Mouse (Mus musculus) heart, embryonic 15.5 days (tissue): ENCODE data around the gene Aagab. TPM values are rescaled to one million over a fixed set of nuclear protein-coding genes. Genes with fewer than 3 reads are reported as not detected.

ENCODE experiments used
- ATAC-seq: fragments of 200-750 bp; cut with Nextera tagmentation; replicated peaks from 2 replicates; pipeline ENCODE4 v1.8.0; 2017; ENCODE audit warnings: low read depth, moderate TSS enrichment; ENCODE audit not compliant: insufficient number of reproducible peaks, insufficient read depth, low FRiP score
- H3K27ac ChIP-seq: fragments of 300-500 bp; sonication (generic); 2 replicates; pipeline ENCODE4 v1.5.1; 2015; ENCODE audit warnings: mild to moderate bottlenecking, inconsistent platforms
- H3K27me3 ChIP-seq: fragments of 300-500 bp; sonication (generic); 2 replicates; pipeline ENCODE4 v1.6.1; 2015; ENCODE audit warnings: inconsistent platforms
- H3K36me3 ChIP-seq: fragments of 300-500 bp; sonication (generic); 2 replicates; pipeline ENCODE4 v1.6.1; 2015; ENCODE audit warnings: mild to moderate bottlenecking, inconsistent platforms
- H3K4me1 ChIP-seq: fragments of 300-500 bp; sonication (generic); replicated peaks from 2 replicates; pipeline ENCODE4 v1.6.1; 2015; ENCODE audit warnings: inconsistent platforms
- H3K4me2 ChIP-seq: fragments of 300-500 bp; sonication (generic); 2 replicates; pipeline ENCODE4 v1.6.1; 2015; ENCODE audit warnings: inconsistent platforms, mild to moderate bottlenecking, moderate library complexity
- H3K4me3 ChIP-seq: fragments of 300-500 bp; sonication (generic); 2 replicates; pipeline ENCODE4 v1.5.1; 2015; ENCODE audit warnings: mild to moderate bottlenecking, inconsistent platforms
- H3K9ac ChIP-seq: fragments of 300-500 bp; sonication (generic); 2 replicates; pipeline ENCODE4 v1.6.1; 2015; ENCODE audit warnings: mild to moderate bottlenecking, inconsistent platforms
- H3K9me3 ChIP-seq: fragments of 300-500 bp; sonication (generic); replicated peaks from 2 replicates; pipeline ENCODE4 v1.6.1; 2016; ENCODE audit warnings: inconsistent platforms
- WGBS: fragments of 180-500 bp; shearing (Covaris S2); methylation state at CpG from one replicate; pipeline ENCODE4 v1.1.7; 2015; ENCODE audit warnings: mixed read lengths; 5-methylcytosine and 5-hydroxymethylcytosine counted together
- polyA plus RNA-seq: library from polyadenylated mRNA; unstranded; fragments of >200 nt; fragmentation: Nextera tagmentation; extraction: Ambion mirVana; gene quantifications from 2 replicates; pipeline ENCODE4 v1.2.1, GENCODE M21; 2015

Gene Aagab
- polyA plus RNA-seq, 1 experiment from 2014 or later, result 24.7 TPM

DNA sequence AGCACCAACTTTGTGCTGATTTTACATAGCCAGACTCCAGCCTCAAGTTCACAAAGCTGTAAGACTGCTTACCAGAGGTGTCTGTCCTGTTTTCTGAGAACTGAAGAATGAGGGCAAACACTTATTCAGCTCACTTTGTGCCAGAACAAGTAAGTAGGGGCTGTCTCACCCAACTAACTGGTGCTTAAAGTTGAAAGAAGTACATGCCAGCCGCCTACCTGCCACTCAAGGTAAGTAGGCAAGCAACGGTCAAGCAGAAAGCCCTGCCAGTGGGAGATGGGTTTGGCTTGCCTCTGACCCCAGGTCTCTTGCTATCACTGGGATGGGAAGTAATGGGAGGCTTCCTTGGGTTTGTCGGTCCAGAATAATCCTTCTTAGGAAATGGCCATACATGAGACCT lies 25.0 kb upstream of the Aagab start:
- no peak for ATAC-seq
- Histone ChIP-seq H3K4me3 (no peak overlapping the region), H3K9me3 (no peaks in the 10 kb centered on the region), H3K36me3 (no peaks in the 10 kb centered on the region), H3K4me1 (peaks cover 6% of the 10 kb centered on the region; the same call in 1 of the 2 replicates), H3K9ac (no peak overlapping the region), H3K27ac (no peak overlapping the region), H3K27me3 (no peaks in the 10 kb centered on the region), H3K4me2 (no peak overlapping the region)
- WGBS, result 82% methylated on average over 3 of the region's 3 CpGs

DNA sequence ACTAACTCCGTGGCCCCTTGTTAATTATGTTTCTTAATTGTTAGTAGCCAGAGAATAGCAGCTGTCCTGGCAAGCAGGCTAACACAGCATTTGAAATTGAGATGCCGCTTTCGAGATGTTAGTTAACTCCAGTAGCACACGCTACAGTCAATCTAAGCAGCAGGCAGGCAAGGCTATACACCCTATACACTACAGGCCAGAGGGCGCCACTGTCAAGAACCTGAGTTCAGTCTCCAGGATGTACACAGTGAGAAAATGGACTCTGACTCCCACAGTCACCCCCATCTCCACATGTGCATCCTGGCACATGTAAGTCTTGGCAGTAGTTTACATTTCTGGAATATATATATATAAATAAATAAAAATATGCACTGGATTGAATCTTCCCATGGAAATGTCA lies 22.8 kb upstream of the Aagab start:
- WGBS, result 83% methylated on average over 5 of the region's 5 CpGs
- Histone ChIP-seq H3K9me3 (no peaks in the 10 kb centered on the region), H3K27me3 (no peaks in the 10 kb centered on the region), H3K4me2 (no peak overlapping the region), H3K27ac (no peak overlapping the region), H3K36me3 (no peaks in the 10 kb centered on the region), H3K4me1 (peaks cover 6% of the 10 kb centered on the region; the same call in 1 of the 2 replicates), H3K9ac (no peak overlapping the region), H3K4me3 (no peak overlapping the region)
- no peak for ATAC-seq

DNA sequence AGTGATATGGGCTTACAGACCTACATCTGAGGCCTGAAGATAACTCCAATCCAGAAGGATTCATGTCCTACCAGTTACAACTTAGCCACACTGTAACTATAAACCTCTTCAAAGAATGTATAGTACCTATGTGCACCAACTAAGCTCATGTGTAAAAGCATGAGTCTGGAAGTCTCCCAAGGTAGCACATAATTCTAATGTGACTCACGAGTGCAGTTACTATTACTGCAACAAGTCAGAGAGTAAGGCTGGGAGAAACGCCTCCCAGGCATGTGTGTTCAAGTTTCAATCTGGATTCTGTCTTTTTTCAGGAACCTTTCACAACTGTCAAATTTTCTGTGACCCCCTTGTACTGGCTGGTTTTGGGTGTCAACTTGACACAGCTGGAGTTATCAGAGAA lies 22.4 kb upstream of the Aagab start:
- Histone ChIP-seq H3K36me3 (no peaks in the 10 kb centered on the region), H3K4me1 (peaks cover 6% of the 10 kb centered on the region; the same call in 1 of the 2 replicates), H3K27ac (no peak overlapping the region), H3K9me3 (no peaks in the 10 kb centered on the region), H3K27me3 (no peaks in the 10 kb centered on the region), H3K4me2 (no peak overlapping the region), H3K4me3 (no peak overlapping the region), H3K9ac (no peak overlapping the region)
- no peak for ATAC-seq
- WGBS, result 75% methylated on average over 2 of the region's 2 CpGs

DNA sequence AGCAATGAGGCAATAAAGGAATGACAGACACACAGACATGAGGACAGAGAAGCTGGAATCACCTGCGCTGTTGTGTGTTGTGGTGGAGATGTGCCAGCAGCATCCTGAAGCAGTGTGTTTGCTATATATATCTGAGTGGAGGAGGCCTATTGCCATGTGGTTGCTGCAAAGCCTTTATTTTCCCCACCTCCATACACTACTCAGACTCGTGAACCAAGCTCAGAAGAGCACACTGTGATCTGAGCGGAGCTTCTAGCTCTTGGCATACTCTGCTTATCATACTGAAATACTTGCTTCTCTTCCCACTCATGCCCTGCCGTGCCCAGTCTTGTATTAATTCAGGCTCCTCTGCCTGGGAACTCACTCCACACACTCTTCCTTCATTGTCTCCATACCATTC lies 20.7 kb upstream of the Aagab start:
- Histone ChIP-seq H3K36me3 (no peaks in the 10 kb centered on the region), H3K27ac (no peak overlapping the region), H3K4me3 (no peak overlapping the region), H3K9ac (no peak overlapping the region), H3K9me3 (no peaks in the 10 kb centered on the region), H3K4me1 (peaks cover 6% of the 10 kb centered on the region; the same call in 1 of the 2 replicates), H3K4me2 (no peak overlapping the region), H3K27me3 (no peaks in the 10 kb centered on the region)
- ATAC-seq, result no peak
- 47% methylated on average over 4 of the region's 4 CpGs for WGBS

DNA sequence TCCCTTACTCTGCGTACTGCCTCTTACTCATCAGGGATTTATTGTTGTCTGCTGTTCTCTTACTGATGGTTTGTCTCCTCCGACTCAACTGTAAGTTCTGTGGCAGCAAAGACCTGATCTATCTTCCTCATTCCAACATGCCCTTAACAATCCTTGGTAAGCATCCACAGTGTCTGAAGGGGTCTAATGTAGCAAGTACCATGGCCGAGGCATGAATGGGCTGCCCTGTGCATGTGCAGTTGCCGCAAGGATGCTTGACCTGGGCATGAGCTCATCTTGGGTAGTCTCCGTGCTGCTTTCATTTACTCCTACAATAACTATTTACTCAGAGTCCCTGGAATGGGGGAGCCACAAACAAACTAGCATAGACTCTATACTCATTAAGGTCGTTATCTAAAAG lies 17.2 kb upstream of the Aagab start:
- Histone ChIP-seq H3K27me3 (no peaks in the 10 kb centered on the region), H3K4me1 (peaks cover 6% of the 10 kb centered on the region; the same call in 1 of the 2 replicates), H3K27ac (no peak overlapping the region), H3K4me3 (no peak overlapping the region), H3K36me3 (no peaks in the 10 kb centered on the region), H3K9me3 (no peaks in the 10 kb centered on the region), H3K9ac (no peak overlapping the region), H3K4me2 (no peak overlapping the region)
- 86% methylated on average over 6 of the region's 6 CpGs for WGBS
- ATAC-seq, result no peak

DNA sequence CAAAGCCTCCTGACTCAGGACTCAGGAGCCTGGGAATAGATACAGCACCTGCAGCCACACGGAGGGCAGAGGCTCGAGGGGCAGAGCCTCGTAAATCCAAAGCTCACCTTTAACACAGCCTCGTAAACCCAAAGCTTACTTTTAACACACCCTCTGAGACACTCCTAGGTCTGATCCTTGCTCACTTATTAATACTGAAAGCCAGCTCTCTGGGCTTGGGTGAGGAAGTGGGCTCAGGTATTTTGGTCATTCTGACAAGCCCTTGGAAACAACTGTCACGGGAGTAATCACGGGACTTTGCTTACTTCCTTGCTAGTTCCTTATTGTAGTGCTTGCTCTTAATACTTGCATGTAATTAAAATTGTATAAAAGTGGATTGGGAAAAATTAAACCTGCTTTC lies 13.3 kb upstream of the Aagab start:
- Histone ChIP-seq H3K27ac (no peak overlapping the region), H3K4me1 (no peaks in the 10 kb centered on the region), H3K4me3 (no peak overlapping the region), H3K27me3 (no peaks in the 10 kb centered on the region), H3K4me2 (no peak overlapping the region), H3K36me3 (no peaks in the 10 kb centered on the region), H3K9ac (no peak overlapping the region), H3K9me3 (no peaks in the 10 kb centered on the region)
- 65% methylated on average over 6 of the region's 6 CpGs for WGBS
- ATAC-seq, result no peak

DNA sequence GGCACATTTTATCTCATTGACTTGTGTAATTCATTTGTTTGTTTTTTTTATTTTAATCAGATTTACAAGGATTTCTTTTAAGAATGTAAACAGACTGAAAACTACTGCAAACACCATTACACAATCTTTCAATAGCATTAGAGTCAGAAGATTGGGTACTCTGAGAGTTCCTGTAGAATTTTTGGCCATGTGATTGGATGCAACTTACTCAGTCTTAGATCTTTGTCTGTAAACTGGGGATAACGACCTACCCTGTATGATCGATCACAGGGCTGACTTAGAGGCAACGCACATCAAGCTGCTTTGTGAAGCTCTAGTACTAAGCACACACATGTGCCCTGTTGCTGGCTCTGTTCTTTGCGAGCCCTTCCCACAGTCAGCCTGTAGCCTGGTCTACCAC lies 11.9 kb upstream of the Aagab start:
- Histone ChIP-seq H3K27ac (no peak overlapping the region), H3K9me3 (no peaks in the 10 kb centered on the region), H3K36me3 (no peaks in the 10 kb centered on the region), H3K4me1 (no peaks in the 10 kb centered on the region), H3K4me2 (no peak overlapping the region), H3K27me3 (no peaks in the 10 kb centered on the region), H3K9ac (no peak overlapping the region), H3K4me3 (no peak overlapping the region)
- ATAC-seq, result no peak
- WGBS, result 94% methylated on average over 4 of the region's 4 CpGs

DNA sequence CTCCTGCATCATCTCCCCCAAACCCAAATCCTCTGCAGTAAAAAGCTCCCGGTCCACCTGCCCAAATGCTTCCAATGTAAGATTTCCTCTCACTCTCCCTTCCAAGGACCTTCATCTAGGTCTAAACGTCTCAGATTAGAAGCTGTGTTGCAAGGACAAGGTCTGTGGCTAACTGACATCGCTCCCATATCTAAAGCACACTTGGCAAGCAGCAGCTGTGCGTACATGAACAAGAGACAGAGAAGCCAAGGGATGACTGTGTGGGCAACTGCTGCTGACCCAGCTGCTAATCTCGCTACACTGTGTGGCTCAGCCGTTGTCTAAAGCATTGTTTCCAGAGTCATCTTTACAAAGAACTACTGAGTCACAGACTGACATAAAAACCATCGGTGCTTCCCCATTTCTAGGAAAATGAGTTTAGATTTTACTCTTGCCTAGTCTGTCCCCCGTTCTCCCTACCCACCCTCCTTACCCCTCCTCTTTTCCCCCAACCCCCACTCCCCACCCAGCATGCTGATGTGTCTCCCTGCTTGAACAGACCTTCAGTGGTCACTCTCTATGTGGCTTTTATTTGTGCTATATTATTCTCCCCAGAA lies 10.7 kb upstream of the Aagab start:
- H3K27me3 ChIP-seq, result no peaks in the 10 kb centered on the region
- H3K4me3 ChIP-seq, result no peak overlapping the region
- H3K9ac ChIP-seq, result no peak overlapping the region
- H3K9me3 ChIP-seq, result no peaks in the 10 kb centered on the region
- WGBS, result 72% methylated on average over 8 of the region's 8 CpGs
- H3K36me3 ChIP-seq, result no peaks in the 10 kb centered on the region
- no peak for ATAC-seq
- no peak overlapping the region for H3K27ac ChIP-seq
- no peak overlapping the region for H3K4me2 ChIP-seq
- 0 out of 2 replicates have a peak, but pooled peaks cover 7% of the 10 kb centered on the region for H3K4me1 ChIP-seq

DNA sequence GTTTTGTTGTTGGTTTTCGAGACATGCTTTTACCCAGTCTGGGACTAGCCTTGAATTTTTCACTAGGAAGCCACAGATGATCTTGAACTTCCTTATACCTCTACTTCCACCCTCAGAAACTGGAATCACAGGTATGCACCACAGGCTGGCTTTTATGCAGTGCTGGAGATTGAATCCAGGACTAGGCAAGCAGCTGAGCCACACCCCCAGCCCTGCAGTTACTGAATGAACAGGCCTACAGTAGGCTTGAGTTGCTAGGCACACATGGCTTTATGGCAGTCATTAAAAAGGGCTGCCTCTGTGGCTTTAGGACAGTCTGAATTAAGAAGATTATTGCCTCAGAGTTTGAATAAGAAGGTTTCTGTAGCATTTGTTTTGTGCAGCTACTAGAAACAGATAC lies 7.4 kb upstream of the Aagab start:
- H3K4me2 ChIP-seq, result no peak overlapping the region
- no peaks in the 10 kb centered on the region for H3K9me3 ChIP-seq
- no peaks in the 10 kb centered on the region for H3K27me3 ChIP-seq
- no peak for ATAC-seq
- no peak overlapping the region for H3K9ac ChIP-seq
- 100% methylated on average over 1 of the region's 1 CpGs for WGBS
- H3K4me1 ChIP-seq, result 0 out of 2 replicates have a peak, but pooled peaks cover 9% of the 10 kb centered on the region
- no peaks in the 10 kb centered on the region for H3K36me3 ChIP-seq
- no peak overlapping the region for H3K27ac ChIP-seq
- no peak overlapping the region for H3K4me3 ChIP-seq

DNA sequence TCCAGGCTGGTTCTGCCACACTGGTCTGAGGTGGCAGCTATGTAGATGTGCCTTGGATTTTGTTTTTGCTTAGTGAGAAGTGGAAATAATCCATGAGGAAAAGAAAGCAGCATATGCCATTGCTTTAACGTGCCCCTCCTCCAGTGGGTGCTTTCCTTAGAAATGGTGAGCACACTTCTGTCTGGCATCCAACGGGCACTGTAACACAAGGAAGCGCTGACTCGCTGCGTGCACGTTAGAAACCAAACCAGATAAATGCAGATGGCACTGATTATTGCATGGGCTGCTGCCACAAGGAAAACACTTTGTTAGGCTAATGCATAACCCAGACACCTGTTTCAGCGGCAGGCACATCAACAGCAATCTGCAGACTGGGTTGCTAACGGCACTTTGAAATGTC lies 6.8 kb upstream of the Aagab start:
- 84% methylated on average over 8 of the region's 8 CpGs for WGBS
- Histone ChIP-seq H3K36me3 (no peaks in the 10 kb centered on the region), H3K9me3 (no peaks in the 10 kb centered on the region), H3K27me3 (no peaks in the 10 kb centered on the region), H3K9ac (no peak overlapping the region), H3K4me1 (0 out of 2 replicates have a peak, but pooled peaks cover 9% of the 10 kb centered on the region), H3K4me2 (no peak overlapping the region), H3K4me3 (no peak overlapping the region), H3K27ac (no peak overlapping the region)
- no peak for ATAC-seq

DNA sequence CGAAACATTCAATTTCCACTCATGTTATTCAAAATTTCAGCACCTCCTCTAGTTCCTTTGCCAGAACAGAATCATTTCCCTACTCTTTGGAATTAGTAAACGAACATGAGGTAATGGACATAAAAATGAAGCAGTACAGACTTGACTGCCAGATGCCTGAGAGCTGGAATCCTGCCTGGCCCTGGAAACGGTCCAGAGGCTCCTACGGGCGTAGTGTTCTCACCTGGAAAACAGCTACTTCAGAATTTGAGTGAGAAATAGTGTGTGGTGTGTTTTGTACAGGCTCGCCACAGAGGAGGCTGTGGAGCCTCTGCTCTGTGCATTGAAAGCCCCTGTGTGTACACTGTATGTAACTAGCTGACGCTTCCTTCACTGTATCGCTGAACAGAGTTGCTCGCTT lies 5.8 kb upstream of the Aagab start:
- no peak for ATAC-seq
- Histone ChIP-seq H3K4me3 (no peak overlapping the region), H3K27ac (no peak overlapping the region), H3K4me2 (no peak overlapping the region), H3K9ac (no peak overlapping the region), H3K27me3 (no peaks in the 10 kb centered on the region), H3K9me3 (no peaks in the 10 kb centered on the region), H3K4me1 (0 out of 2 replicates have a peak, but pooled peaks cover 9% of the 10 kb centered on the region), H3K36me3 (no peaks in the 10 kb centered on the region)
- 55% methylated on average over 9 of the region's 9 CpGs for WGBS

DNA sequence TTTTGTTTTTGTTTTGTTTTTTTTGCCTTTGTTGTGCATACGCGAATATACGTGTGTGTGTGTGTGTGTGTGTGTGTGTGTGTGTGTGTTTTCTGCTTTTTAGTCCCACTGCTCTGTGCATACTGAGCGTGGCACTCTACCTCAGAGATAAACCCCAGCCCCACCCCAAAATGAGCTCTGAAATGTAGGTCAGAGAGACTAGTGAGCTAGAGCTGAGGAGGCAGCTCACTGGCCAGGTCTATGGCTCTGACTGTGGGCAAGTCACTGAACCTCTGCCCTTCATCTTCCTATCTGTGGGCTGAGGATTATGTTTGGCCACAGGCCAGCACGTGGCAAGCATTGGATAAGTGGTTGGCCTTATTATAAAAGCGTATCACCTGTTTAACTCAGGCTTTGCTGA lies 1.4 kb downstream of the Aagab start:
- WGBS, result 37% methylated on average over 6 of the region's 6 CpGs
- Histone ChIP-seq H3K4me1 (peaks cover 18% of the 10 kb centered on the region), H3K9ac (no peak overlapping the region), H3K36me3 (no peaks in the 10 kb centered on the region), H3K9me3 (no peaks in the 10 kb centered on the region), H3K4me3 (peak overlapping the region; percentile 85), H3K4me2 (peak overlapping the region; percentile 69), H3K27ac (peak overlapping the region; percentile 15; the same call in 1 of the 2 replicates), H3K27me3 (no peaks in the 10 kb centered on the region)
- ATAC-seq, result no peak
